Mouse (Mus musculus) yolk sac, embryonic 10.5 days (tissue): Measurements from ENCODE around the gene Tm7sf3.
A peak's percentile ranks its signal among the peaks of the same experiment; 100 is the strongest.

Source experiments
- DNase-seq: peaks from one replicate; pipeline ENCODE4 v3.0.0-alpha.2; 2017; ENCODE audit warnings: low spot score

Tm7sf3 gene

GRCm38 (mm10) chr6:146642276-146643183, at the start of gene Tm7sf3, which contains the start of gene Med21:
Gene Tm7sf3, minus strand, starts transcription at chr6:146642824.
Gene Med21, plus strand, starts transcription at chr6:146642547.
- peak; percentile 98 for DNase-seq

DNA sequence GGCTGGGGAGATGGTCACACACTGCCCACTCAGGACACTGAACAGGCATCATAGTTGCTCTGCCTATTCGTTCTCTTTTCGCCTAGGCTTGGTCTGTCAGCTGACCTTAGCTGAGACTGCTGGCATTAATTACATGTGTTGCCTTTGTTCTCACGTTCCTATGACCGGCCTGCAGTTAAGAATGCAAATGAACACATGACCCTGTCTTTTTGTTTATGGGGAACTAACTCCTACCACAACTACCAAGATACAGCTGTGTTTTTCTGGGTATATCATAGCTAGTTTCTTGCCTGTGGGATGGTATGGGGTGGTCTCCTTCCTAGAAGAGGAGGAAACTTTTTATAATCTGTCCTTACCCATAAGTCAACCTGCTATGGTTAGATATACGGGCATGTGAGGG, 46.2 kb upstream of the Tm7sf3 start:
- no peak for DNase-seq

DNA sequence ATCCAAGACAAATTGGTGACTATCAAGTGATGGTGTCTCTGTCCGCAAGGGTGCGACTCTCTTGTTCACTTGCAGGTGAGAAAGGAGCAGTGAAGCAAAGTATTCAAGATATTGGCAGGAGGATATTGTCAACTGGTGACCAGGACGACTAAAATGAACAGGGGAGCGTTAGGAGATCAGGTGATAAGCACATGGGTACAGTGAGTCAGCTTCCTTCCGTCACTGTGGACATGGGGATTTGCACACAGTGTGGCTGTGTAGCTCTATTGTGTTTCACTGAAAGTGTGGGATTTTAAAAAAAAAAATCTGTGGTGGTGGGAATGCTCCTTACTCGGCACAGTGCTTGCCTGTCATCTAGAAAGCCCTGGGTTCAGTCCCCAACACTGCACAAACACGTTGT, 45.4 kb upstream of the Tm7sf3 start:
- no peak for DNase-seq

DNA sequence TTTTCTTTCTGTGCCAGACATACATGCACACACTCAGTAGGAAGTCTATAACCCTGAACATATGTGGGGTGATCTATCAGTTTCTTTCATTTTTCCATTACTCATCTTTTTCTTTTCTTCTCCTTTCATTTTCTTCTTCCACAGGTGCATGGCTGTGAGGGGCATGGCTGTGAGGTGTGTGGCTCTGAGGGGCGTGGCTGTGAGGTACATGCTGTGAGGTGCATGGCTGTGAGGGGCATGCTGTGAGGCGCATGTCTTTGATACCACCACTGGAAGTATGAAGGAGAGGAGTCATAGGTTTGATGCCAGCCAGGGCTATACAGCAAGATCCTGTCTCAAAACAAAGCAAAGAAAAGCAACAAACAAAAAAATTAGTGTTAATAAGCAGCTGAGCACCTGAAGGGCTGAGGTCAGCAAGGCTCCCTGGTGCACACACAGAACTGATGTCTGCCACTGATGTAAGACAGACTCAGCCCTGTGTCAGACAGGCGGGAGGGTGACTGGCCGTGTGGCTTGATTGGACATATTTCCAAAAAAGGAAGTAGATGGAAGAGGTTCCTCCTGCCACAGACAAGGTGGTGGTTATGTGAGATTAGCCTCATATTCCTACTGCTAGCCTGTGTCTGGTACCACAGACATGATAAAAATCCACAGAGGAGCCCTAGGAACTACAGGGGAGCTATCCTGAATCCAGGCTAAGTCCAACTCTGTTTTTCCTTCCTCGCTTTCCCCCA, 44.0 kb upstream of the Tm7sf3 start:
- DNase-seq: no peak

- no peak for DNase-seq
Observed at GRCm38 (mm10) chr6:146685781-146686308, 43.2 kb upstream of the Tm7sf3 start.

DNA sequence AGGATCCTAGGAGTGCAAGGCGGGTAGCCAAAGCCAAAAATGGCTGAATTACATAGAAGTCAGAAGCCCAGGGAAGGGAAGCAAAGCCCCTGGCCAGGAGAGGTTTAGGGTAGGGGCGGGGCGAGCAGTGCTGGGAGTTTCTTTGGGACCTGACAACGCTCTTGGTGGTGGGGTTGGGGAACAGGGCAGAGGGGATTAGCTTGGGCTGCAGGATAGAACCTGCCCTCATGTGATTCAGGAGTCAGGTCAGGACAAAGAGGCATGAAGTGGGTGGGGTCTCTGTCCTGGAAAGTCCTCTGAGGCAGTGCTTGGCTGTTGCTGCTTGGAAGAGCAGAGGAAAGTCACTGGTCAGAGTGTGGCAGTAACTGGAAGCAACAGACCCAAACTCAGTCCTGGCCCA, 41.3 kb upstream of the Tm7sf3 start:
- DNase-seq: no peak

- peak; percentile 28 for DNase-seq
Observed at GRCm38 (mm10) chr6:146678136-146679070, 35.8 kb upstream of the Tm7sf3 start.

GRCm38 (mm10) chr6:146676904-146677303, 34.3 kb upstream of the Tm7sf3 start:
- DNase-seq: no peak

DNA sequence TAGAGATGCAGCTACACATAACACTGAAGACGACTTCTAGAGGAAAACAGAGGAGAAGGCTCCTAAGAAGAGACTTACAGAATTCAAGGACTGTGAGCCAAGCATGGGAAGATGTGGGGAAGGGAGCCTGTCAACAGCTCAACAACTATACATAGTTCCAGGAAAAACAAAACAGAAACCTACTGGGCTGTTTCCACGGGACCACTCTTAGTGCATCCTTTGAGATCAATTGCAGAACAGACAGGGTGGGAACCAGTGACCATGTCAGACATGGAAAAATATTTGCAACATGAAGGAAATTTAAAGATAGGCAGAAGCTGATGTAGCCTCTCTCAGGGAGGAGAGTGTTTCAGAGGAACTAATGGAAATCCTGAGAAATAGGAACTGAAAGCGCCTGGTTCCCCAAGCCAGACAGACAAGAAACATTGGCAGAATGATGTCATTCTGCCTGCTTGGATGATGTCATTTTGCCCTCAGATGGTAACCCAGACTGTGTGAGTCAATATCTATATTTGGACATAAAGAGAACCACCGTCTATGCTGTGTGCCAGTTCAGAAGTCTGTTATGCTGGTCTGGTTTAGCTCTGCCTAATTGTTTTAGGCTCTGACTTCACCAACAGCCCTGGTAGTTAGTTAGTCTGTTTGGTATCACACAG, 32.4 kb upstream of the Tm7sf3 start:
- DNase-seq: no peak

DNA sequence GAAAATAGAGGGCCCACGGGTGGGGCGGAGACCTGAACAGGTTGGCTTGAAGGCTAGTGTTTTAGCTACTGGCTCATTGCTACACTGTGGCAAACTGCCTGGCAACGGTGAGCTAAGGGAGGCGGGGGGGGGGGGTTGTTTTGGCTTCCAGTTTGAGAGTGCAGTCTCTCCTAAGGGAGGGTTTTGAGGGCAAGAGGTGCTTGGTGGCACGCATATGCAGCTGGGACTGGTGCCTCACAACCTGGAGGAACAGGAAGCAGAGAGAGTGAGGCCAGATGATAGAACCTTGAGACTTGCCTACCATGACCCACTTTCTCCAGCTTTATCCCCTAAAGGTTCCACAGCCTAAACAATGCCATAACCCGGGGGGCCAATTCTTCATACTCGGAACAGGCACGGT, 31.8 kb upstream of the Tm7sf3 start:
- DNase-seq: no peak

- DNase-seq: no peak
Observed at GRCm38 (mm10) chr6:146673696-146674095, 31.1 kb upstream of the Tm7sf3 start.

- DNase-seq: no peak
Observed at GRCm38 (mm10) chr6:146672106-146672505, 29.5 kb upstream of the Tm7sf3 start.

DNA sequence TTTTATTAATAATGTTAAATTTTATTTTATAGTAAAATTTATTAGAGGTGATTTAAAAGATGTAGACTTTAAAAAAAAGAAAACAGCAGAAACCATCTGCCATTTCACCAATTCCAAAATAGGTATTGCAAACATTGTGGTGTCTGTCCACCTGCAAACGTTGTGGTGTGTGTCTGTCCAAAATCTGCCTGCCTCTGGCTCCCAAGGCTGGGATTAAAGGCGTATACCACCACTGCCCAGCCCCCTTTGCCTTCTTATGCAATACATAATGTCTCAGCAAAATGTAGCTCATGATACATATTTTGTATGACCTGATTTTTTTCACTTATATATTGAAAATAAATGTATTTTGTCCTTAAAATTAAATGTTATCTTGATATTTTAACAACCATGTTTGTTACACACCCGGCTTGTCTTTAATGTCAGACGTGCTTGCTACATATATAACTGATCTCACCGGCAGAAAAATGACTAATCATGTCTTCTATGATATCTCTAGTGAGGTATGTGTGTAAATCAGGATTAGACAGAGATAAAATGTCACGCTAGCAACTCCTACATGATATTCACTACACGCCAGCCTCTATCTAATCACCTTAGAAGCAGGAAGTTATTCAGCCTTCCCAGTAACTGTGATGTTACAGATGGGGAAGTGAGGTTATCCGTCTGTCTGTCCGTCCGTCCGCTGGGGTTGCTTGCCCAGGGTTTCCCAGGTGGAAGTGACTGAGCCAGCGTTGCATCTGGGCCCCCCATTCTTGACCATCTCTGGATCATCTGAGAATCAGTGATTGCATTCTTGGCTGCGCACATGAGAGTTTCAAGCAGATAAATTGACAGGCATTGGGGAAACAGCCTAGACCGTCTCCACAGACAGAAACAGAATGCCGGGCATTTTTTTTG, 28.6 kb upstream of the Tm7sf3 start:
- no peak for DNase-seq

- no peak for DNase-seq
Observed at GRCm38 (mm10) chr6:146668606-146669005, 26.0 kb upstream of the Tm7sf3 start.

GRCm38 (mm10) chr6:146666811-146667210, 24.2 kb upstream of the Tm7sf3 start:
- no peak for DNase-seq

DNA sequence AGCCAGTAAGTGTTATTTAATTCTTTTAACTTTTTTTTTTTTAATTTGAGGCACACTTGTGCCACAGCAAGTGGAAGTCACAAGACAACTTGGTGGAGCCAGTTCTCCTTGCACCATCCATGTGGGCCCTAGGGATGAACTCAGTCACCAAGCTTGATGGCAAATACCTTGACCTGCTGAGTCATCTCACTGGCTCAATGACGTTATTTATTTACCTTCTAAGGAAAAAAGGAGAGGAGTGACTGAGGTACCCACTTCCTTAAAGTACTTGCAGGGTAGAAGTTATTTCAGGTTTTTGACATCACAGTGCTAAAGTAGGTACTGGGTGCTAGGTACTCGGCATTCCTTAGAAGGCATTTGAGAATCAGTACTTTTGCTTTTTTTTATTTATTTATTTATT, 22.8 kb upstream of the Tm7sf3 start:
- DNase-seq: no peak

DNA sequence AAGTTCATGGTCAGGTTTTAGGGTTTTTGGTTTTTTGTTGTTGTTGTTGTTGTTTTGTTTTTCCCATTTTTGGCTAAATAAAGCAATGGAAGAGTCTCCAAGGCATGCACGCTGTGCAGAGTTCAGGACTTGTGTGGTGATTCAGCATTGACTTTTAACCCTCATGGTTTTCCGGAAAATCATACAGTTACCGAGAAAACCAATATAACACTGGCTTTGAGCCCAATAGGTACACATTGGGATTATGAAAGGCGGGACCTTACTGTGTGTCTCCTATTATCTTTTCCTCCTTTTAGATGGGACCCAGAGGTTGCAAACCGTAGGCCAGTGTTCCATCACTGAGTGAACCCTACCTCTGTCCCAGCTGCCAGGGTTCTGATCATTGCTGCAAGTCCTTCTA, 22.3 kb upstream of the Tm7sf3 start:
- no peak for DNase-seq

GRCm38 (mm10) chr6:146664116-146664515, 21.5 kb upstream of the Tm7sf3 start:
- DNase-seq: no peak

DNA sequence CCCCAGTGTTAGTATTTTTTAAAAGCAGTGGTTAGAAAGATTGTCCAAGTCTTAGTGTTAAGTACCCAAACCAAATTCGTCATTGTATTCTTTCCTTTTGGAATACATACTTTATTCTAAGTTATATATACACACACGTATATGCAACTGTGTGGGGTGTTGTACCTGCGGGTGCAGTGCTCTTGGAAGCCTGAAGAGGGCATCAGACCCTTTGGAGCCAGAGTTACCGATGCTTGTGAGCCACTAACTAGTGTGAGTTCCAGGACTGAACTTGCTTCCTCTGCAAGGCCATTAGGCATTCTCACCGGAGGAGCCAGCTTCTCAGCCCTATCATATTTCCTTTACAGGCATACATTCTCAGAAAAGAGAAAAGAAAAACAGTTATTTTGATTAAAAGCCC, 20.1 kb upstream of the Tm7sf3 start:
- peak; percentile 7 for DNase-seq

GRCm38 (mm10) chr6:146661655-146662054, 19.0 kb upstream of the Tm7sf3 start:
- DNase-seq: no peak
